Mouse (Mus musculus): Measurements from ENCODE around the gene Cisd2. TPM values are rescaled to one million over a fixed set of nuclear protein-coding genes. Genes with fewer than 3 reads are reported as not detected.

Cisd2 gene
- polyA plus RNA-seq, 1 experiment: 17.0 TPM

- Histone ChIP-seq H3K4me3 (ENCODE audit: insufficient read depth, poor library complexity, severe bottlenecking) (no peak overlapping the region), H3ac (ENCODE audit: control insufficient read depth, insufficient read length, low read depth) (no peak overlapping the region), H3K36me3 (ENCODE audit: control insufficient read depth, insufficient read depth) (peaks cover 42% of the 10 kb centered on the region), H3K79me3 (ENCODE audit: low read depth) (peaks cover 48% of the 10 kb centered on the region), H3K79me2 (ENCODE audit: control insufficient read depth, insufficient read depth) (peaks cover 56% of the 10 kb centered on the region), H3K27me3 (ENCODE audit: control insufficient read depth, insufficient read depth, insufficient read length) (no peaks in the 10 kb centered on the region)
- TF ChIP-seq USF1 (IDR thresholded peaks at IDR 0.05; ENCODE audit: low read depth) (no peak), MYOG (IDR thresholded peaks at IDR 0.05; ENCODE audit: control insufficient read depth, extremely low read depth, insufficient read length) (no peak), CEBPB (IDR thresholded peaks at IDR 0.05; ENCODE audit: low read depth) (no peak)
Measured at GRCm38 (mm10) chr3:135411056-135411455, 12.7 kb downstream of the Cisd2 start.

DNA sequence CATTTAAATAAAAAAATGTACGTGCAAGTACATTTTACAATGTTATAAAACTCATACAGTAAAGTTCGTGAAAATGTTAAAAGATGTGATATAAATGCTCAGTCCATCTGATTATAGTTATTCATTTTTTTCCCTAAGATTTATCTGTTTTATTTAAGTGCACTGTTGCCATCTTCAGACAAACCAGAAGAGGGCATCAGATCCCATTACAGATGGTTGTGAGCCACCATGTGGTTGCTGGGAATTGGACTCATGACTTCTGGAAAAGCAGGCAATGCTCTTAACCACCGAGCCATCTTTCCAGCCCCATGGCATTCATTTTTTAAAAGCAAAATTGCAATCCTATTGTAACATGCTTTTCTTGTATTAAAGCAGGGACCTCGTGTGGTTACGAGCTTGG is 14.5 kb downstream of the Cisd2 start:
- H3ac ChIP-seq (ENCODE audit: control insufficient read depth, insufficient read length, low read depth): no peak overlapping the region
- peaks cover 38% of the 10 kb centered on the region for H3K79me3 ChIP-seq (ENCODE audit: low read depth)
- no peak for TF ChIP-seq CEBPB (IDR thresholded peaks at IDR 0.05; ENCODE audit: low read depth)
- TF ChIP-seq USF1 (IDR thresholded peaks at IDR 0.05; ENCODE audit: low read depth): no peak
- no peak for TF ChIP-seq MYOD1 (IDR thresholded peaks at IDR 0.05; ENCODE audit: control insufficient read depth, insufficient read length, low read depth)
- no peak for TF ChIP-seq CTCF (IDR thresholded peaks at IDR 0.05; ENCODE audit: control insufficient read depth, insufficient read depth, insufficient read length)
- TF ChIP-seq MAX (IDR thresholded peaks at IDR 0.05): no peak
- no peak for TF ChIP-seq MYOG (IDR thresholded peaks at IDR 0.05; ENCODE audit: control insufficient read depth, extremely low read depth, insufficient read length)
- TF ChIP-seq FOSL1 (IDR thresholded peaks at IDR 0.05; ENCODE audit: insufficient read depth, low read length, poor library complexity, severe bottlenecking): no peak
- peaks cover 44% of the 10 kb centered on the region for H3K79me2 ChIP-seq (ENCODE audit: control insufficient read depth, insufficient read depth)
- no peaks in the 10 kb centered on the region for H3K27me3 ChIP-seq (ENCODE audit: control insufficient read depth, insufficient read depth, insufficient read length)
- peaks cover 47% of the 10 kb centered on the region for H3K36me3 ChIP-seq (ENCODE audit: control insufficient read depth, insufficient read depth)
- no peak overlapping the region for H3K4me3 ChIP-seq (ENCODE audit: insufficient read depth, poor library complexity, severe bottlenecking)

DNA sequence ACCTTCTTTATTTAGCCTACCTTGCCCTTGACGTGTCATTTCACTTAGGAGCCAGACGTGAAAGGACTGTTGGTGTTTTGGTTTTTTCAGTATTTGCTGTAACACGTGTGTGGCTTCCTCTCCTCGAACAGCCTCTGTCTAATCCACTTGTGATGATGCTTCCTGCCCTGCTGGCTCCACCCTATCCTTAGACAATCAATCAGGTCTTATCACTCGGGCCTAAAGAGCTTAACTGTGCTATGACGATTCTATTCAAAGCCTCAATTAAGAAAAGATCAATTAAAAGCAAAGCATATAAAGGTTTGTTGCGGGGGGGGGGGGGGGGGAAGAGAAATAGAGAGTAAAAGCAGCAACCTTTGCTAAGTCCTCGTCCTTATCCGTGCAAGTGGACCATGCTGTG is 16.4 kb downstream of the Cisd2 start:
- no peak overlapping the region for H3K4me3 ChIP-seq (ENCODE audit: insufficient read depth, poor library complexity, severe bottlenecking)
- TF ChIP-seq MYOG (IDR thresholded peaks at IDR 0.05; ENCODE audit: control insufficient read depth, extremely low read depth, insufficient read length) (no peak), MYOD1 (IDR thresholded peaks at IDR 0.05; ENCODE audit: control insufficient read depth, insufficient read length, low read depth) (no peak), CTCF (IDR thresholded peaks at IDR 0.05; ENCODE audit: control insufficient read depth, insufficient read depth, insufficient read length) (no peak), USF1 (IDR thresholded peaks at IDR 0.05; ENCODE audit: low read depth) (no peak), FOSL1 (IDR thresholded peaks at IDR 0.05; ENCODE audit: insufficient read depth, low read length, poor library complexity, severe bottlenecking) (no peak), MAX (IDR thresholded peaks at IDR 0.05) (no peak), CEBPB (IDR thresholded peaks at IDR 0.05; ENCODE audit: low read depth) (no peak)
- H3K27me3 ChIP-seq (ENCODE audit: control insufficient read depth, insufficient read depth, insufficient read length): no peaks in the 10 kb centered on the region
- H3K79me3 ChIP-seq (ENCODE audit: low read depth): peaks cover 22% of the 10 kb centered on the region
- no peak overlapping the region for H3ac ChIP-seq (ENCODE audit: control insufficient read depth, insufficient read length, low read depth)
- H3K79me2 ChIP-seq (ENCODE audit: control insufficient read depth, insufficient read depth): peaks cover 25% of the 10 kb centered on the region
- H3K36me3 ChIP-seq (ENCODE audit: control insufficient read depth, insufficient read depth): peaks cover 47% of the 10 kb centered on the region

- no peaks in the 10 kb centered on the region for H3K79me2 ChIP-seq (ENCODE audit: control insufficient read depth, insufficient read depth)
- no peaks in the 10 kb centered on the region for H3K27me3 ChIP-seq (ENCODE audit: control insufficient read depth, insufficient read depth, insufficient read length)
- peaks cover 39% of the 10 kb centered on the region for H3K36me3 ChIP-seq (ENCODE audit: control insufficient read depth, insufficient read depth)
- no peak overlapping the region for H3ac ChIP-seq (ENCODE audit: control insufficient read depth, insufficient read length, low read depth)
- no peak overlapping the region for H3K4me3 ChIP-seq (ENCODE audit: insufficient read depth, poor library complexity, severe bottlenecking)
- TF ChIP-seq MYOD1 (IDR thresholded peaks at IDR 0.05; ENCODE audit: control insufficient read depth, insufficient read length, low read depth) (no peak), MAX (IDR thresholded peaks at IDR 0.05) (no peak), MYOG (IDR thresholded peaks at IDR 0.05; ENCODE audit: control insufficient read depth, extremely low read depth, insufficient read length) (no peak)
- H3K79me3 ChIP-seq (ENCODE audit: low read depth): peaks cover 6% of the 10 kb centered on the region
Measured at GRCm38 (mm10) chr3:135404599-135404998, 19.1 kb downstream of the Cisd2 start.

- Histone ChIP-seq H3K4me3 (ENCODE audit: insufficient read depth, poor library complexity, severe bottlenecking) (no peak overlapping the region), H3ac (ENCODE audit: control insufficient read depth, insufficient read length, low read depth) (no peak overlapping the region), H3K79me3 (ENCODE audit: low read depth) (peaks cover under 1% of the 10 kb centered on the region), H3K79me2 (ENCODE audit: control insufficient read depth, insufficient read depth) (no peaks in the 10 kb centered on the region), H3K36me3 (ENCODE audit: control insufficient read depth, insufficient read depth) (peaks cover 33% of the 10 kb centered on the region), H3K27me3 (ENCODE audit: control insufficient read depth, insufficient read depth, insufficient read length) (no peaks in the 10 kb centered on the region)
- TF ChIP-seq FOSL1 (IDR thresholded peaks at IDR 0.05; ENCODE audit: insufficient read depth, low read length, poor library complexity, severe bottlenecking): no peak
Measured at GRCm38 (mm10) chr3:135403856-135404255, 19.9 kb downstream of the Cisd2 start.

GRCm38 (mm10) chr3:135403211-135403610 is 20.5 kb downstream of the Cisd2 start:
- H3K4me3 ChIP-seq (ENCODE audit: insufficient read depth, poor library complexity, severe bottlenecking): no peak overlapping the region
- peaks cover 28% of the 10 kb centered on the region for H3K36me3 ChIP-seq (ENCODE audit: control insufficient read depth, insufficient read depth)
- H3ac ChIP-seq (ENCODE audit: control insufficient read depth, insufficient read length, low read depth): no peak overlapping the region
- no peaks in the 10 kb centered on the region for H3K79me3 ChIP-seq (ENCODE audit: low read depth)
- no peaks in the 10 kb centered on the region for H3K27me3 ChIP-seq (ENCODE audit: control insufficient read depth, insufficient read depth, insufficient read length)
- no peaks in the 10 kb centered on the region for H3K79me2 ChIP-seq (ENCODE audit: control insufficient read depth, insufficient read depth)
- TF ChIP-seq FOSL1 (IDR thresholded peaks at IDR 0.05; ENCODE audit: insufficient read depth, low read length, poor library complexity, severe bottlenecking): no peak
- TF ChIP-seq MYOG (IDR thresholded peaks at IDR 0.05; ENCODE audit: control insufficient read depth, extremely low read depth, insufficient read length): no peak
- TF ChIP-seq MAX (IDR thresholded peaks at IDR 0.05): no peak
- no peak for TF ChIP-seq USF1 (IDR thresholded peaks at IDR 0.05; ENCODE audit: low read depth)
- no peak for TF ChIP-seq CEBPB (IDR thresholded peaks at IDR 0.05; ENCODE audit: low read depth)
- no peak for TF ChIP-seq CTCF (IDR thresholded peaks at IDR 0.05; ENCODE audit: control insufficient read depth, insufficient read depth, insufficient read length)
- no peak for TF ChIP-seq MYOD1 (IDR thresholded peaks at IDR 0.05; ENCODE audit: control insufficient read depth, insufficient read length, low read depth)

Measured in C2C12 (cell line).